Mouse (Mus musculus): Measurements from ENCODE around the gene Gm11627.

DNA sequence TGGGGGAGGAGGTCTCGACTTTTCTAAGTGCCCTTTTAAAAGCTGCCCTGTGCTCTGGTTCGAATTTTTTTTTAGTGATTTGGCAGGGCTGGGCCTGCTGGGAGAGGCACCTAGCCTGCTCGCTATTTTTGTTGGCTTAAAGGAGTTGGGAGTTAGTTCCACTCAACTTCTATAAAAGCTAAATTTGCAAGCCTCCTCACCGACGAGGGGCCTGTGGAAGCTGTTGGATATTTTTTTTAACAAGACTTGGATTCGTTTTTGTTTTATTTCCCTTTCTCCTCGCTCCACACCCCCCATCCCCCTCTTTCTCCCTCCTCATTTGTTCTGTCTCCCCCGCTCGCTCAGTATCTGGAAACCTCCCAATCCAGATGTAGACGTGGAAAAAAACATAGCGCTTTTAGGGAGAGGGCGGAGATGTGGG lies 27.5 kb upstream of the Gm11627 start:
- TF ChIP-seq CTCF (conservative IDR thresholded peaks at IDR 0.05; ENCODE audit: insufficient read depth, insufficient read length, low read depth, low read length) (no peak), POLR2A (IDR thresholded peaks at IDR 0.05; ENCODE audit: low read depth, low read length) (no peak)

Measured in kidney, adult 2 months (tissue).